Mouse (Mus musculus) heart, postnatal 0 days (tissue): ENCODE measurements around the gene Nup214.

Experiments
- CTCF ChIP-seq: IDR thresholded peaks from 2 replicates; pipeline ENCODE4 v1.5.1; 2016; ENCODE audit warnings: antibody characterized with exemption, control low read depth, low read depth
- EP300 ChIP-seq: IDR thresholded peaks from 2 replicates; pipeline ENCODE4 v1.6.1; 2016; ENCODE audit warnings: antibody characterized with exemption, low read depth

DNA sequence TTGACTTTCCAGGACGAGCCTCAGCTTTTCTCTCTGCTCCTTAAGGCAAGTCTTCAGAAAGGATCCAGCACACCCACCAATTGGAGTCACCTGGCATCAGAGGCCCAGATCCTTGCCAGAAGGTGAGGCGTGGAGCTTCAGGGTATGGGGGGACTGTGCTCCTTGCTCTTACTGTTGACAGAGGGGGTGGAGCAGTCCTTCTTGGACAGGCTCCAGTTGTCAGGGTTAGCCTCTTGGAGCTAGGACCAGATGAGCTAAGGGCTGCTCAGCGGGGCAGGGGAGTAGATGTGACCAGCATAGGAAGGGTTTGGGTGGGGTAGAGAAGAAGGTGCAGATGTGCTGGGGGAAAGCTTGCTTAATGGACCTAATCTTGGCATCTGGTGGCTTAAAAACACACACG is 48.3 kb upstream of the Nup214 start:
- TF ChIP-seq CTCF: no peak
- TF ChIP-seq EP300: no peak
